Mouse (Mus musculus): ENCODE measurements around the gene Gm45062.

DNA sequence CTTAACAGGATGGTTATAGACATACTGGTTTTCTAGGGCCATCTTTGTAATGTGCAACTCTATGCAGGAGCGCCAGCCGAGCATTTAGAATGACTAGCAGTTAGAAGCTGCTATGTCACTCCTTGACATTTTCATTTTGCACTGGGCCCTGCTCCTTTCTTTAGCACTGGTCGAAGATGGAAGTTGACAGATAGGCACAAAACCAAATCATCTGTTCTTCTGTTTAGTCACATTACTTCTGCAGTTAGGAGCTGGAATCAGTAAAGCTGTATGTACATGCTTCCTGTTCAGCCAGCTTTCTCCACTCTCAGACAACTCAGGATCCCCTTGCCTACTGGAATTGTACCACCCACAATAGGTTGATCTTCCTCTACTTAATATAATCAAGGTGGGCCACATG lies 48.6 kb upstream of the Gm45062 start:
- no peak for TF ChIP-seq POLR2A (IDR thresholded peaks at IDR 0.05; ENCODE audit: control insufficient read depth in 1 of 2, insufficient read depth in 1 of 2, low read depth in 1 of 2, low read length in 2 of 2, poor library complexity in 1 of 2)
- 0 out of 4 replicates have a peak, but pooled peaks of 1 of the 2 experiments have one; percentile 20 for TF ChIP-seq EP300 (IDR thresholded peaks at IDR 0.05; ENCODE audit: low read depth in 1 of 2, low read length in 2 of 2)
